Comparison of ENCODE assay signal across 9 mouse cellular contexts in genomic region chr14:41072229-41072943, GRCm38 (mm10). TPM values are rescaled to one million over a fixed set of nuclear protein-coding genes. Genes with fewer than 3 reads are reported as not detected.
DNase-seq lines count a peak whose midpoint lies in the region; ATAC-seq and TF ChIP-seq lines count a peak whose summit lies in the region.
"Had no signal": no experiment of that assay in that cellular context is flagged by ENCODE, and none has a peak within 500 bp of the region (broad histone marks: within the 10 kb centered on the region; RNA-seq: fewer than 3 reads in every experiment).

Gene Dydc1, plus strand, starts transcription at chr14:41072911.

- H3K4me1 ChIP-seq in forebrain, postnatal 0 days (ENCODE audit: insufficient read depth) = 0 out of 2 replicates have a peak, but pooled peaks cover 5% of the 10 kb centered on the region
- peaks cover 4% of the 10 kb centered on the region; the same call in 1 of the 2 replicates for H3K4me1 ChIP-seq in hindbrain, embryonic 12.5 days
- H3K4me1 ChIP-seq in lung, embryonic 16.5 days (replicated peaks; ENCODE audit: control insufficient read depth, insufficient read depth, low read length) = no peaks in the 10 kb centered on the region

- H3K9me3 ChIP-seq in forebrain, postnatal 0 days (ENCODE audit: low read length) = no peaks in the 10 kb centered on the region
- H3K9me3 ChIP-seq in hindbrain, embryonic 12.5 days (replicated peaks) = no peaks in the 10 kb centered on the region
- H3K9me3 ChIP-seq in lung, embryonic 16.5 days (ENCODE audit: control insufficient read depth, low read length) = no peaks in the 10 kb centered on the region

- peak; percentile 23 for DNase-seq in T-cell, adult 2 months (ENCODE audit: low spot score)
- peak; percentile 31 to 53 for DNase-seq in cerebellum, adult 18-20 months
- DNase-seq in forebrain, postnatal 0 days = peak; percentile 93
- peak; percentile 79 to 84 for DNase-seq in layer of hippocampus, postnatal 10 days (ENCODE audit: low spot score in 2 of 2)
- peak; percentile 74 for DNase-seq in retina, embryonic 14.5 days (ENCODE audit: low spot score)
- DNase-seq in yolk sac, embryonic 10.5 days (ENCODE audit: low spot score) = no peak

- H3K27ac ChIP-seq in forebrain, postnatal 0 days (ENCODE audit: low read depth, low read length) = no peak within 1 kb of the TSS
- no peak within 1 kb of the TSS for H3K27ac ChIP-seq in hindbrain, embryonic 12.5 days
- H3K27ac ChIP-seq in lung, embryonic 16.5 days (ENCODE audit: low read length) = no peak within 1 kb of the TSS

- 10% methylated on average over 23 of the region's 23 CpGs for WGBS in forebrain, postnatal 0 days
- 12% methylated on average over 23 of the region's 23 CpGs for WGBS in hindbrain, embryonic 12.5 days
- 10% methylated on average over 23 of the region's 23 CpGs for WGBS in lung, embryonic 16.5 days

- H3K9ac ChIP-seq in forebrain, postnatal 0 days = peak within 1 kb of the TSS; percentile 31
- H3K9ac ChIP-seq in hindbrain, embryonic 12.5 days = 0 out of 2 replicates have a peak within 1 kb of the TSS, but pooled peaks have one; percentile 35
- H3K9ac ChIP-seq in lung, embryonic 16.5 days (ENCODE audit: low read length) = no peak within 1 kb of the TSS

- H3K27me3 ChIP-seq in forebrain, postnatal 0 days (ENCODE audit: insufficient read depth, low read length) = no peaks in the 10 kb centered on the region
- H3K27me3 ChIP-seq in hindbrain, embryonic 12.5 days = no peaks in the 10 kb centered on the region
- no peaks in the 10 kb centered on the region for H3K27me3 ChIP-seq in lung, embryonic 16.5 days (ENCODE audit: control insufficient read depth, insufficient read depth, low read depth, low read length)

- H3K4me3 ChIP-seq in forebrain, postnatal 0 days (ENCODE audit: low read depth, low read length) = peak within 1 kb of the TSS; percentile 45
- H3K4me3 ChIP-seq in hindbrain, embryonic 12.5 days = peak within 1 kb of the TSS; percentile 41
- H3K4me3 ChIP-seq in lung, embryonic 16.5 days (ENCODE audit: low read length) = peak within 1 kb of the TSS; percentile 39

- H3K36me3 ChIP-seq in forebrain, postnatal 0 days (ENCODE audit: insufficient read depth) = no peaks in the 10 kb centered on the region
- H3K36me3 ChIP-seq in hindbrain, embryonic 12.5 days = no peaks in the 10 kb centered on the region
- H3K36me3 ChIP-seq in lung, embryonic 16.5 days (ENCODE audit: control insufficient read depth, insufficient read depth, low read length) = no peaks in the 10 kb centered on the region

- peak; percentile 97 for ATAC-seq in forebrain, postnatal 0 days
- peak; percentile 94 for ATAC-seq in hindbrain, embryonic 12.5 days (ENCODE audit: low FRiP score)
- peak; percentile 84 for ATAC-seq in lung, embryonic 16.5 days (ENCODE audit: low read depth)

- no peak for TF ChIP-seq CTCF in forebrain, postnatal 0 days (IDR thresholded peaks at IDR 0.05; ENCODE audit: low read depth)

- peak within 1 kb of the TSS; percentile 69 for H3K4me2 ChIP-seq in forebrain, postnatal 0 days (ENCODE audit: low read depth)
- peak within 1 kb of the TSS; percentile 62 for H3K4me2 ChIP-seq in hindbrain, embryonic 12.5 days (replicated peaks)
- H3K4me2 ChIP-seq in lung, embryonic 16.5 days (ENCODE audit: low read depth, low read length) = peak within 1 kb of the TSS; percentile 53

RNA-seq across cellular contexts. Expression of gene Dydc1, which starts in this region (rescaled TPM):
- not detected in 2 replicates for total RNA-seq in forebrain, postnatal 0 days (2014; rRNA removed)
- 0.45 TPM in 1 of 2 replicates, not detected in the other for polyA plus RNA-seq in forebrain, postnatal 0 days (2015; fragmentation: Nextera tagmentation; extraction: Ambion mirVana)
- polyA plus RNA-seq in hindbrain, embryonic 12.5 days (2016; fragmentation: Nextera tagmentation; extraction: Ambion mirVana) = 0.22 TPM in 1 of 2 replicates, not detected in the other
- total RNA-seq in layer of hippocampus, postnatal 10 days (2021) = not detected
- polyA plus RNA-seq in lung, embryonic 16.5 days (2015; fragmentation: Nextera tagmentation; extraction: Ambion mirVana) = 0.19 and 0.44 TPM in 2 replicates
- polyA plus RNA-seq: gonadal fat pad, adult 2 months had no signal

Comparison
In these comparisons a context has a peak if more than half of its experiments do, and no peak if none do; other contexts are left out.
1. Peak in DNase-seq, ATAC-seq, H3K4me3 ChIP-seq, H3K9ac ChIP-seq and H3K4me2 ChIP-seq in forebrain, postnatal 0 days; RNA of the gene not detected or under 1 TPM.
2. Peak in ATAC-seq, H3K4me3 ChIP-seq, H3K9ac ChIP-seq and H3K4me2 ChIP-seq in hindbrain, embryonic 12.5 days; RNA of the gene not detected or under 1 TPM.
3. Peak in DNase-seq in layer of hippocampus, postnatal 10 days; RNA of the gene not detected or under 1 TPM.
4. Peak in ATAC-seq, H3K4me3 ChIP-seq and H3K4me2 ChIP-seq in lung, embryonic 16.5 days; RNA of the gene not detected or under 1 TPM.